Mouse (Mus musculus) cortical plate, adult 2 months (tissue): ENCODE results near the gene Thpo.

Experiments
- CTCF ChIP-seq: fragments of 200-500 bp; IDR thresholded peaks from 2 replicates; pipeline ENCODE4 v1.5.1; 2011; ENCODE audit warnings: mild to moderate bottlenecking, control low read depth, low read length; ENCODE audit not compliant: insufficient read depth; ENCODE audit errors: extremely low read depth
- POLR2A ChIP-seq: fragments of 200-500 bp; IDR thresholded peaks from 2 replicates; pipeline ENCODE4 v1.6.1; 2011; ENCODE audit warnings: mild to moderate bottlenecking, low read length, control low read depth; ENCODE audit not compliant: insufficient read depth; ENCODE audit errors: extremely low read depth

DNA sequence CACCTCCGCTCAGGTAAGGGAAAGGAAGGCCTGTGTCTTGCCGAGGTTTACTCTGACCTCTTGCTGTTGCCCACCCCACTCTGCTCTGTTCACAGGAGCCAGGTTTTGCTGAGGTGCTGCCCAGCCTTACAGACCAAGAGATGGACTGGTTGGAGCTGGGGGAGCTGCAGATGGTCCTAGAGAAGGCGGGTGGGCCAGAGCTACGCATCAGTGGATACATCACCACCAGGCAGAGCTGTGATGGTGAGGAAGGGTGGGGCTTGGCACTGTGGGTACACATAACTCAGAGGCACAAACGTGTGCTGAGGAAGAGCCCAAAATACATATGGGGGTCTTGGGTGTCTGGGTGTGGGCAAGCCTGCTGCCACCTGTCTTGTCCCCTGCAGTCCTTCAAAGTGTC is 1.3 kb upstream of the Thpo start:
- no peak for TF ChIP-seq CTCF
- TF ChIP-seq POLR2A, result no peak
